Mouse (Mus musculus): ENCODE data around the gene Gm9747. TPM values are rescaled to one million over a fixed set of nuclear protein-coding genes. Genes with fewer than 3 reads are reported as not detected.

Gene Gm9747
- polyA plus RNA-seq, 1 experiment from 2014 or later = 31.6 TPM

GRCm38 (mm10) chr1:82221462-82221861 lies 11.4 kb upstream of the Gm9747 start:
- no peak for ATAC-seq (replicated peaks; ENCODE audit: extremely low read depth, insufficient read depth, low FRiP score)

DNA sequence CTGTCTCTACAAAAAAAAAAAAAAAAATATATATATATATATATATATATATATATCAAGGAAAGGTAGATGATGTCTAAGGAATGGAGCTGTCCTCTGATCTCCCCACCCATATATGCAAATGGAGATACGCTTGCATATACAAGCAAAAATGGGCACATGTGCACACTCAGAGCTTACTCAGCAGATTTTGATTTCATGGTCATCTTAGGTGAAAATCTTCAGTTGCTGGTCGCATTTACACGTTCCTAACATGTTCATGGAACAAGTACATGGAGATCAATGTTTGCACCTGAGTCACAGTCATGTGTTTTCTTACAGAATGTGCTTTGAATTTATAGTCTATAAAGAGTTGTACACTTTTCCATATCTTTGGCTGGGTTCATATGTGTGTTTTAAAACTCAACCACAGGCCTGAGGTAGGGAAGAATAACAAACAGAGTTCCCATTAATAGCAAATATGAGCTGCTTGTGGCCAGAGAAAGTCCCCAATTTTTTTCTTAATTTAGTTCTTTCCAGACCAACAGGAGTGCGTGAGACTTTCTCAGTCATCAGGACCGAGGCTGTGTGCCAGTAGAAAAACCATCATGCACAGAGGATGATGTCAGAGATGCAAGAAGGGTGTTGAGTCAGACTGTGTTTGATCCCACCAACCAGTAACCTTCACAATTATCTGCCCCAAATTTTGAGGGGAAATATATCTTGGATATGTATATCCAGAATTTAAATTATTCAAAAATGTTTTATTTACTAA lies 9.7 kb upstream of the Gm9747 start:
- H3K27ac ChIP-seq (ENCODE audit: low read length) = no peak overlapping the region
- H3K9me3 ChIP-seq (replicated peaks; ENCODE audit: control insufficient read depth, low read length) = no peaks in the 10 kb centered on the region
- WGBS = 81% methylated on average over 5 of the region's 5 CpGs
- no peak overlapping the region for H3K9ac ChIP-seq (ENCODE audit: low read length)
- H3K4me3 ChIP-seq (ENCODE audit: low read length) = no peak overlapping the region
- ATAC-seq (replicated peaks; ENCODE audit: extremely low read depth, insufficient read depth, low FRiP score) = no peak
- H3K36me3 ChIP-seq (ENCODE audit: control insufficient read depth, insufficient read depth) = no peaks in the 10 kb centered on the region
- H3K4me2 ChIP-seq (ENCODE audit: low read depth, low read length) = no peak overlapping the region
- no peaks in the 10 kb centered on the region for H3K27me3 ChIP-seq (ENCODE audit: control insufficient read depth, insufficient read depth, low read length)
- H3K4me1 ChIP-seq (ENCODE audit: control insufficient read depth, insufficient read depth, low read length) = peaks cover 9% of the 10 kb centered on the region; the same call in 1 of the 2 replicates

More at GRCm38 (mm10) chr1:82221462-82221861, 11.4 kb upstream of the Gm9747 start:
- no peaks in the 10 kb centered on the region for H3K9me3 ChIP-seq (replicated peaks; ENCODE audit: control insufficient read depth, low read length)
- H3K4me1 ChIP-seq (ENCODE audit: control insufficient read depth, insufficient read depth, low read length) = peaks cover 9% of the 10 kb centered on the region; the same call in 1 of the 2 replicates
- H3K27ac ChIP-seq (ENCODE audit: low read length) = no peak overlapping the region
- H3K4me3 ChIP-seq (ENCODE audit: low read length) = no peak overlapping the region
- H3K36me3 ChIP-seq (ENCODE audit: control insufficient read depth, insufficient read depth) = no peaks in the 10 kb centered on the region
- H3K27me3 ChIP-seq (ENCODE audit: control insufficient read depth, insufficient read depth, low read length) = no peaks in the 10 kb centered on the region
- H3K9ac ChIP-seq (ENCODE audit: low read length) = no peak overlapping the region
- 52% methylated on average over 1 of the region's 1 CpGs for WGBS
- peak overlapping the region; percentile 30; the same call in 1 of the 2 replicates for H3K4me2 ChIP-seq (ENCODE audit: low read depth, low read length)

GRCm38 (mm10) chr1:82228841-82229240 lies 4.1 kb upstream of the Gm9747 start:
- no peak overlapping the region for H3K9ac ChIP-seq (ENCODE audit: low read length)
- H3K36me3 ChIP-seq (ENCODE audit: control insufficient read depth, insufficient read depth) = peaks cover 8% of the 10 kb centered on the region; the same call in 1 of the 2 replicates
- ATAC-seq (replicated peaks; ENCODE audit: extremely low read depth, insufficient read depth, low FRiP score) = no peak
- no peak overlapping the region for H3K27ac ChIP-seq (ENCODE audit: low read length)
- H3K4me1 ChIP-seq (ENCODE audit: control insufficient read depth, insufficient read depth, low read length) = no peaks in the 10 kb centered on the region
- H3K27me3 ChIP-seq (ENCODE audit: control insufficient read depth, insufficient read depth, low read length) = no peaks in the 10 kb centered on the region
- no peak overlapping the region for H3K4me2 ChIP-seq (ENCODE audit: low read depth, low read length)
- H3K4me3 ChIP-seq (ENCODE audit: low read length) = no peak overlapping the region
- H3K9me3 ChIP-seq (replicated peaks; ENCODE audit: control insufficient read depth, low read length) = no peaks in the 10 kb centered on the region

- H3K4me2 ChIP-seq (ENCODE audit: low read depth, low read length) = no peak overlapping the region
- H3K9ac ChIP-seq (ENCODE audit: low read length) = no peak overlapping the region
- H3K27ac ChIP-seq (ENCODE audit: low read length) = no peak overlapping the region
- peaks cover 17% of the 10 kb centered on the region; the same call in 1 of the 2 replicates for H3K36me3 ChIP-seq (ENCODE audit: control insufficient read depth, insufficient read depth)
- WGBS = 92% methylated on average over 3 of the region's 3 CpGs
- H3K27me3 ChIP-seq (ENCODE audit: control insufficient read depth, insufficient read depth, low read length) = no peaks in the 10 kb centered on the region
- H3K9me3 ChIP-seq (replicated peaks; ENCODE audit: control insufficient read depth, low read length) = no peaks in the 10 kb centered on the region
- ATAC-seq (replicated peaks; ENCODE audit: extremely low read depth, insufficient read depth, low FRiP score) = no peak
- peaks cover 14% of the 10 kb centered on the region for H3K4me1 ChIP-seq (ENCODE audit: control insufficient read depth, insufficient read depth, low read length)
- no peak overlapping the region for H3K4me3 ChIP-seq (ENCODE audit: low read length)
Measured at GRCm38 (mm10) chr1:82234616-82235015, 1.7 kb downstream of the Gm9747 start.

GRCm38 (mm10) chr1:82235455-82236104 lies 2.7 kb downstream of the Gm9747 start:
- H3K9me3 ChIP-seq (replicated peaks; ENCODE audit: control insufficient read depth, low read length) = no peaks in the 10 kb centered on the region
- no peak overlapping the region for H3K27ac ChIP-seq (ENCODE audit: low read length)
- no peak overlapping the region for H3K9ac ChIP-seq (ENCODE audit: low read length)
- WGBS = 86% methylated on average over 3 of the region's 3 CpGs
- no peak for ATAC-seq (replicated peaks; ENCODE audit: extremely low read depth, insufficient read depth, low FRiP score)
- no peak overlapping the region for H3K4me3 ChIP-seq (ENCODE audit: low read length)
- no peak overlapping the region for H3K4me2 ChIP-seq (ENCODE audit: low read depth, low read length)
- peaks cover 17% of the 10 kb centered on the region; the same call in 1 of the 2 replicates for H3K36me3 ChIP-seq (ENCODE audit: control insufficient read depth, insufficient read depth)
- peaks cover 22% of the 10 kb centered on the region for H3K4me1 ChIP-seq (ENCODE audit: control insufficient read depth, insufficient read depth, low read length)
- no peaks in the 10 kb centered on the region for H3K27me3 ChIP-seq (ENCODE audit: control insufficient read depth, insufficient read depth, low read length)

DNA sequence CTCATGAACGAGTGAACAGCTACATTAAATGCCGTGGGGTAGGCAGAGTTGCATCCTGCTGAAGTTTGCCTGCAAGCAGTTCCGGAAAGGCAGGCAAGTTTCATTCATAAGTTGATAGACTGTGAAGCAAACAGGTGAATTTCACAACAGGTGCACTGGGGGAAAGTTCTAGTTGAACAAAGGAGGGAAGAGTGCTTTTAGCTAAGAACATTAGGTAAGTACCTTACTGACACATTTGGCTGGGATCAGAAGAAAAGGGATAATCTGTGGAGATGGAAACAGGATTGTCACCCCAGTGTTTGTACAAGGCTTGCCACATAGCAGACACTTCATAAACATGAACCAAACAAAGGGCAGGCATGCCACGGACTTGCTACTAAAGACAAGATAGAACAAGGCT lies 5.3 kb downstream of the Gm9747 start:
- 70% methylated on average over 4 of the region's 4 CpGs for WGBS

DNA sequence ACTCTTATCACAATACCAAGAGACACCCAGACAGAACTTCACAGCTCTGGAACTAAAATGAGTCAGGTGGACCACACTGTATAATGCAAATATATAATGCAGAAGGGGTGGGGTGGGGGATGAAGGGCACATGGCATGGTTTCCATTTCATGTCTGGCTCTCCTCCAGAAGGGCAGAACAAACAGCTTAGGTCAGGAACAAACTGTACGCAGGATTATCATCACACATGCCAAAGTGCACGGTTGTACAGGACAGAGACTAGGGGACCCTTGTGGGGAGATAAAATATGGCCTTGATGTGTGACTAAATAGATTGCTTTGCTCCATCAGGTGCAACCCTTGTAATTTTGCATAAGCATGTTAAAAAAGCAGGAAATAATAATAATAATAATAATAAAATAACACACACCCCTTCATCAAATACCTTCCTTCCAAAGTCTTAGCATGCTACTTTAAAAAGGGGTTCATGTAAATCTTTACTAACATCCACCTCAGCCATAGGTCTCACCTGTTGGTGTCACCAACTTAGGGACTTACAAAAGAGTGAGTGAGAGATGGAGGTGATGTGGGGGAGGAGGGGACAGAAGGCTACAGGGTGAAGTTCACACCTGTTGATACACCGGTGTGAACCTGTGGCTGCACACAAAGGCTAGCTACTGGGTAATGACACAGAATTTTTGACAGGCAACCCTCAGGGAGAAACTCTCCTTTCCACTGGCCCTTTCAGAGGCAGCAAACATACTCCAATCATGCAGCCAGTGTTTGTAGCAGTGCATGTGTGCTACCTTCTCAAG lies 6.7 kb downstream of the Gm9747 start:
- peak overlapping the region; percentile 82 for H3K27ac ChIP-seq (ENCODE audit: low read length)
- H3K9ac ChIP-seq (ENCODE audit: low read length) = no peak overlapping the region
- no peak overlapping the region for H3K4me3 ChIP-seq (ENCODE audit: low read length)
- ATAC-seq (replicated peaks; ENCODE audit: extremely low read depth, insufficient read depth, low FRiP score) = peak; percentile 69
- WGBS = 44% methylated on average over 3 of the region's 3 CpGs
- no peaks in the 10 kb centered on the region for H3K9me3 ChIP-seq (replicated peaks; ENCODE audit: control insufficient read depth, low read length)
- peaks cover 8% of the 10 kb centered on the region; the same call in 1 of the 2 replicates for H3K36me3 ChIP-seq (ENCODE audit: control insufficient read depth, insufficient read depth)
- H3K27me3 ChIP-seq (ENCODE audit: control insufficient read depth, insufficient read depth, low read length) = no peaks in the 10 kb centered on the region
- peaks cover 40% of the 10 kb centered on the region for H3K4me1 ChIP-seq (ENCODE audit: control insufficient read depth, insufficient read depth, low read length)
- H3K4me2 ChIP-seq (ENCODE audit: low read depth, low read length) = no peak overlapping the region

More for the DNA sequence above, 5.3 kb downstream of the Gm9747 start:
- no peak overlapping the region for H3K27ac ChIP-seq (ENCODE audit: low read length)
- H3K36me3 ChIP-seq (ENCODE audit: control insufficient read depth, insufficient read depth) = peaks cover 13% of the 10 kb centered on the region; the same call in 1 of the 2 replicates
- H3K9me3 ChIP-seq (replicated peaks; ENCODE audit: control insufficient read depth, low read length) = no peaks in the 10 kb centered on the region
- ATAC-seq (replicated peaks; ENCODE audit: extremely low read depth, insufficient read depth, low FRiP score) = no peak
- no peak overlapping the region for H3K4me2 ChIP-seq (ENCODE audit: low read depth, low read length)
- peaks cover 36% of the 10 kb centered on the region for H3K4me1 ChIP-seq (ENCODE audit: control insufficient read depth, insufficient read depth, low read length)
- no peaks in the 10 kb centered on the region for H3K27me3 ChIP-seq (ENCODE audit: control insufficient read depth, insufficient read depth, low read length)
- H3K4me3 ChIP-seq (ENCODE audit: low read length) = no peak overlapping the region
- no peak overlapping the region for H3K9ac ChIP-seq (ENCODE audit: low read length)

- Histone ChIP-seq H3K4me2 (ENCODE audit: low read depth, low read length) (no peak overlapping the region), H3K4me3 (ENCODE audit: low read length) (no peak overlapping the region), H3K9me3 (replicated peaks; ENCODE audit: control insufficient read depth, low read length) (no peaks in the 10 kb centered on the region), H3K36me3 (ENCODE audit: control insufficient read depth, insufficient read depth) (peaks cover 2% of the 10 kb centered on the region; the same call in 1 of the 2 replicates), H3K4me1 (ENCODE audit: control insufficient read depth, insufficient read depth, low read length) (peaks cover 46% of the 10 kb centered on the region), H3K27ac (ENCODE audit: low read length) (no peak overlapping the region), H3K27me3 (ENCODE audit: control insufficient read depth, insufficient read depth, low read length) (no peaks in the 10 kb centered on the region), H3K9ac (ENCODE audit: low read length) (no peak overlapping the region)
- ATAC-seq (replicated peaks; ENCODE audit: extremely low read depth, insufficient read depth, low FRiP score) = no peak
- WGBS = 65% methylated on average over 6 of the region's 6 CpGs
Measured at GRCm38 (mm10) chr1:82243260-82243825, 10.4 kb downstream of the Gm9747 start.

All from heart, embryonic 16.5 days (tissue).